Mouse (Mus musculus) kidney, postnatal 10 days (tissue): ENCODE measurements at regions not wholly inside any gene's neighbourhood (a gene's known extent, or its start where the extent isn't known, plus 50 kb on each side); places are given as distances from the start of the nearest gene placed in this dataset.

Experiments
- DNase-seq: peaks from one replicate; pipeline ENCODE4 v3.0.0; 2021; ENCODE audit warnings: mixed read lengths

GRCm38 (mm10) chr16:77394054-77394716, 207.7 kb downstream of the Gm11146 start:
- DNase-seq = no peak

- DNase-seq = no peak
Measured at GRCm38 (mm10) chr16:77393470-77393869, 208.4 kb downstream of the Gm11146 start.

GRCm38 (mm10) chr16:77392205-77392604, 209.7 kb downstream of the Gm11146 start:
- DNase-seq = no peak

GRCm38 (mm10) chr16:77384021-77384729, 217.7 kb downstream of the Gm11146 start:
- no peak for DNase-seq

DNA sequence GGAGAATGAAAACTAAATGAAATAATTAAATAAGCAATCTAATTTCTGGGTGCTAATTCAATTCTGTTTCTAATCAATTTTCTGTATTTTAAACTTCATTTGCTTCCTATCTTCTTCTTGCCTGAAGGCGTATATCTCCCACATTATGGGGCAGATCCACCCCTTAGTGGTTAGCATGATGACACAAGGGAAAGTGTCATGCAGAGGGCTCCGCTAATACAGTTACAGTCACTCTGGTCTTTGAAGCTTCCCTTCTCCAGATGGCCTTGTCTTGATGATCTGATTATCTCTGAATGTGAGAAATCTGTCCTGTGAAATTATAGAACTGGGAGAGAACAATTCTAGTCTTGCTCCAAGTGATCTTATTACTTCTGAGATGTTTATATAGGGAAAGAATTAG, 219.1 kb downstream of the Gm11146 start:
- DNase-seq = no peak

DNA sequence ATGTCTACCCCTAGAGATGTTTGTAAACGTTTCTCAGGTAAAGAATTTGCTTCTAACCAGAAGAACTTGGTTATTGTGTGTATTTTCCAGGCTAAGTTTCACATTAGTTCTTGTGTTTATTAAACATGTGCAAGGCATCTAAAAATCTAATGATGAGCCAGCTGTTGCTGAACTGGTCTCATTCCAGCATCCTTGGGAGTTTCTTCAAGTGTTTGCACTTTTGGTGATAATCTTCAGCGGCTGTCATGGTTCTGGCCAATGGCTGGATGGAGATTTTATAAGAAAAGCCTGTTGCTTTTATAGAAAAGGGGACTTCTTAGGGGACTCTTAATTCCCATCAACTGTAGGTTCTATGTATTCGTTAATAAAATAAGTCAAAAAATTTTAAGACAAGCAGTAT, 229.1 kb downstream of the Gm11146 start:
- peak; percentile 29 for DNase-seq

DNA sequence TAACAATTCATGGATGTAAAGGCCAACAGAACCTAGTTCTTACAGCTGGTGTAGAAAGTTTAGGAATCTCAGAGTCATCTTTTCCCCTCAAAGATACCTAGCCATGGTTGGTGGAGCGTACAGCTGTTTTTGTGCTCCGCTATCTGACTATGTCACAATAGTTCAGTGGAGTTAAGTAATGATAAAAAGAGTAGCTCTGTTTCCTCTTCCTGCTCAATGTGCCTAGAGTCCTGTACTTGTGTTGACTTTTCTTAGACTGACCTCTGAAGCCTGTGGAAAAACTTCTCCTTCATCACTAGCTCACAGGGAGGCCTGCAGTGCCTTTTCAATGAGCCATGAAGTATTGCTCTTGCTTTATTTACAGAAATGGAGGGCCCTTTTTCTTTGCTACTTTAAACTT, 232.1 kb downstream of the Gm11146 start:
- no peak for DNase-seq

GRCm38 (mm10) chr16:77365254-77365653, 236.6 kb downstream of the Gm11146 start:
- DNase-seq = no peak

DNA sequence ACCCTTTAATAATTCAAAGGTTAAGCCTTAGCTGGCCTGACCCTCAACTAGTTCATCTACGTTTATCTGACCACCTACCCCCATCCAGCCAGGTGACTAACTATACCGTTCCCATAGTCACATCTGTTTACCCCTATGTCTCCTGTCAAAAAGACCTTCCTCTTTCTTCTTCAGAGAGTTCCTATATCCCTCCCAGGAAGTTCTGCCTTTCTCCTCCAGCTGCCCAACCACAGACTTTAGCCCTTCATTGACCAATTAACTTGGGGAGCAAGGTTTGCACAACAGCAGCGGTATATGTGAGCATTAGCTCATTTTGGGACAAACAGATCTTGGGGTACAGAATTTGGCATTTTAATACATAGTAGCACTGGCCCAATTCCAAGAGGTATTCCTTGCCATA, 237.5 kb downstream of the Gm11146 start:
- DNase-seq = no peak

GRCm38 (mm10) chr16:77359190-77359589, 242.7 kb downstream of the Gm11146 start:
- no peak for DNase-seq

GRCm38 (mm10) chr16:77355260-77355659, 246.6 kb downstream of the Gm11146 start:
- no peak for DNase-seq

- no peak for DNase-seq
Measured at GRCm38 (mm10) chr16:77354201-77354712, 247.6 kb downstream of the Gm11146 start.

- DNase-seq = peak; percentile 13
Measured at GRCm38 (mm10) chr16:77346128-77346527, 255.8 kb downstream of the Gm11146 start.

DNA sequence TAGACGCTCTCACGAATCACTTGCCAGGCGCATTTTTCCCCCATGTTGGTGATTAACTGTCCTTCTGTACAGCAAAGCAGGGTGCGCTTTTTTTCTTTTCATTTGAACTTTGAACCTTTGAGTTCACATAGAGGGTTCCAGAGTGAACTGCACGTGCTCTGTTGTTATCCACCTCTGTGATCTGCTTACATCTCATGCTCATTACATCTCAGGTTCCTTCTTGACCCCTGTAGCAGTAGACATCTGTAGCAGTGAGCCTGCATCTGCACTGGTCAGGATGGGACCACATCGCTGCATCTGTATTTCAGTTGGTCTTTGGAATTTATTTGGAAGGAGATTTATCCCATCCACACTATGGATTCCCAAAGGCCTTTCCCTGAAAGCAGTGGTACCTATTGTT, 269.6 kb downstream of the Gm11146 start:
- peak; percentile 22 for DNase-seq

- peak; percentile 65 for DNase-seq
Measured at GRCm38 (mm10) chr16:77330996-77331395, 270.9 kb downstream of the Gm11146 start.

DNA sequence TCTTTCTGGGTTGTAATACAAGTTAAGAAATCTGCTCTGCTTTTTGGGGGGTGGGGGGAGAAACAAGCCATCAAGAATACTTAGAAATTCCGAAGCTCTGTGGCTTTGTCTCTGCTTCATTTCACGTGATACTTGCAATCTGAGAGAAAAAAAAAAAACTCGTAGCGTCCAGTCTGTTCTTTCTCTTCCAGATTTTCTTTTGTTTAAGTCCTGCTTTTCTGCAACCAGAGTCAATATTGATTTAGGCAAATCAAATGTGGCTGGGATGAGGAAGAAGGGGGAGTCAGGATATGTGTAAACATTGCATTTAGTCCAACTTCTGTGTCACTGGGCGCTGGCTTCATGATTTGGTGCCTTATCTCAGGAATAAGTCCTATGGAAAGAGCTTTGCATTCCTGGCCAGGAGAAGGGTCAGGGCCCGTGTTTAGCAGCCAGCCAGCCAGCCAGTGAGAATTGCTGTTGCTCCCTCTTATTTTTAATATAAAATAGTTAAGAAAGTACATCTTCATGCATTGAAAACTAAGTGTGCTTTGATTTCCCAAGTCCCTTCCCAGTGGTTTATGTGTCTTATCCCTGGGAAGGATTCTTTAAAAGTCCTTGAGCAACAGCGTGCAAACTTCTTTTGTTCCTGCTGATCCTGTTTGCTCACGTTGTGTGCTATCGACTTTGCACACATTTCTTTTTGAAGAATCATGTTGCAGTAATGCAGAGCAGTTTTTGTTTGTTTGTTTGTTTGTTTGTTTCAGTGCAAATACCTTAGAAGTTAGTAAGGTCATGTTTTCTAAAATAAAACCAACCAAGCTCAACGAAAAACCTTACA, 272.0 kb downstream of the Gm11146 start:
- DNase-seq = peak; percentile 41

DNA sequence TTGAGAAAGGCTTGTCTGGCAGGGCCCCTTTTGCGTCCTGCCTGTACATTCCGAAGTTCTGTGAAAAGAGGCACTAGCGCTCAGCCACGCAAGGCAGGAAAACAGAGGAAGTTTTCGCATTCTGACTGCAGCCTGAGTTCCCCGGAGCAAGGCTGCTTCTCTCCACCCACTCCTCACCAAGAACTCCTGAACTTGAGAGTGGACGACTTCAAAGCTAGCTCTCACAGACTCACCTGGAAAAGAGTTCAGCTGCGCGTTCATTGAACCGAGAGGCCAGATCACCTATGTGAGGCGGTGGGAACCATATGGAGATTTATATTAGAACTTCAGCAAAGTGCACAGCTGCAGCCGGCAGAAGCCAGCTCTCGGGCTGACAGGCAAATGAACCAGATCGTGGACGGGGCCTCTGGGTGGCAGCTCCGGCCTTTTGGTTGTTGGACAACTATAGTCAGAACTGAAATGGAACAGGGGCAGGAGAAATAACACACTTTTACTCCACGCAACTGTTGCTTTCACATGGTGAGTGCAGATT, 272.7 kb downstream of the Gm11146 start:
- DNase-seq = peak; percentile 79

DNA sequence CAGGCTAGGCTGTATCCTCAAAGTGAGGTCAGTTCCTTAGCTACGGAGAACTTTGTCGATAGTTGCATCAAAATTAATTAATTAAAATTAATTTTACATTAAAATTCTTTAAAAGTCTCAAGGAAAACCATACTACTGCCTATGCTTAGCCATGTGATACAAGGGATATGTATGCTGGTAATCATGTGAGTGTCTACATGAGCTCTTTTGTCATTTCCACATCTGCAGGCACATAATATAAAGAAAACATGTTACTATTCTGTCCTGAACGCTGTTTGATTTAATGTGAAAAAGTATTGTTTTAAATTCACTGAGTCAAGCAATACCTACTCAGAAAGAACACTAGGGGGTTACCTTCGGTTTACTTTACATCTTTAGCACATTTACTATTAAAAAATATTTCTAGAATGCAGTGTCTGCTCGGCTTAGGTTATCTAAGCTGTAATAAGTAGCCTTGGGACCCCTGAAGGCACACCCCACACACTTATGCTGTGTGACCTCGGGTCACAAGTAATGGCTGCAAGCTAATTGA, 273.2 kb downstream of the Gm11146 start:
- no peak for DNase-seq

- DNase-seq = no peak
Measured at GRCm38 (mm10) chr16:77328049-77328448, 273.8 kb downstream of the Gm11146 start.

DNA sequence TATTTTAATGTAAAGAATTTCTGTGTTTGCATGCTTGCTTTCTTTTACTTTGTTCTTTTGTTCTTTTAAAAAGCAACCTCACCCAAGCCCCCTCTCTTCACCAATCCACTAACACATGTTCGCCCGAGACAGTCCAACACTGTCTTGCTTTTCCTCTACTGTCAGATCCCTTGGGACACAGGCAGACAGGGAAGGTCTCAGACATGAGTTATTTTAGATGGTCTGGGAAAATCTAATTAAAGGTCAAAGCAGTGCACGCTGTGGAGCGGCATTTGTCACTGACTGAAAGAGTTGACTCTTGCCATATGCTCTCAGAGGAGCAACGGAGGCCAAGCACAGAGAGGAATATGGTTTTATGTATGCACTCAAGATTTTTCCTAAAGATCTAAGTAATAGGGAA, 279.6 kb downstream of the Gm11146 start:
- DNase-seq = peak; percentile 41

DNA sequence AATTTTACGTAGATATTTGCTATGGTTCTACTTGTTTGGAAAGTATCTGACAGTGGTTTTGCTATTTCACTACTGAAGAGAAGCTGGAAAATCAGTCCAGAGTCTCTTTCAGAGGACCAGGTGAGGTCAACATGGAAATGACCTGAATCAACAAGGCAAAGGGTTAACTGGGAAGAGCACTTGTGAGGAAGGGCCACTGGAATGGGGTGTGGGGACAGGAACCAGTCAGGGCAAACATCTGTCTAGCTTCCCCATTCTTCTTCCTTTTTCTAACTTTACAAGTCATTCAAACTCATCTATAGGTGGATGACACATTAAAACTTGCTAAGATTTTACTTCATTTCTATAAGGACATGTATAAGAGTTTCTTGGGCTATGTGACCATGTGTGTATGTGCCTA, 283.7 kb downstream of the Gm11146 start:
- DNase-seq = no peak

GRCm38 (mm10) chr16:77315354-77315753, 286.5 kb downstream of the Gm11146 start:
- no peak for DNase-seq

DNA sequence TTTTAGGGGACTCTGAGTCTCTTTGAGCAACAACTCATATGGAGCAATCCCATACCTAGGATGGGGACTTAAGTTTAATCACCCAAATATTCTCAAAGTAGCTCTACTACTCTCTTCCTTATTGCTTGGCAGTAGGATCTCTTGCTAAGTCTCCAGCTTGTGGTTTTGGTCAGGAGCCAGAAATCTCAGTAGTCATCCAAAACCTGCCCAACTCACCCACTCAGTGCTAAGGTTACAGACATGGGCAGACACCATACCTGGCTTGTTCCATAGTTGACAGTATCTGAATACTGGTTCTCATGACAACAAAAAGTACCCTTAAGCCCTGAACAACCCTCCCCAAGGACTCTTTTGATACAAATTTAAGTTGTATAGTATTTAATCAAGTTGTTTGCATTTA, 288.7 kb downstream of the Gm11146 start:
- no peak for DNase-seq
